Mouse (Mus musculus) lung, postnatal 14 days (tissue): ENCODE data around the gene Cdh5.

Experiments used
- DNase-seq: peaks from one replicate; pipeline ENCODE4 v3.0.0; 2021

Cdh5 gene

DNA sequence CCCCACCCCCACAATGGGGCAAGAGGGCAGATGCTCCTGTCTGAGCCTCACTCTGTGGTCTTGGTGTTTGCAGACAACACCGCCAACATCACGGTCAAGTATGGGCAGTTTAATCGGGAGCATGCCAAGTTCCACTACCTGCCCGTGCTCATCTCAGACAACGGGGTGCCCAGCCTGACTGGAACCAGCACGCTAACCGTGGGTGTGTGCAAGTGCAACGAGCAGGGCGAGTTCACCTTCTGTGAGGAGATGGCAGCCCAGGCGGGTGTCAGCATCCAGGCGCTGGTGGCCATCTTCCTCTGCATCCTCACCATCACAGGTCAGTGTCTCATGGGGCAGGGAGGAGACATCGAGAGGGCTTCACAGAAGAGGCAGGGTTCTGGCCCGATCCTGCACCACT, 39.2 kb downstream of the Cdh5 start:
- no peak for DNase-seq

- no peak for DNase-seq
Observed at GRCm38 (mm10) chr8:104142415-104142814, 41.0 kb downstream of the Cdh5 start.

- no peak for DNase-seq
Observed at GRCm38 (mm10) chr8:104143379-104143778, 42.0 kb downstream of the Cdh5 start.

- no peak for DNase-seq
Observed at GRCm38 (mm10) chr8:104144434-104145216, 43.2 kb downstream of the Cdh5 start.

DNA sequence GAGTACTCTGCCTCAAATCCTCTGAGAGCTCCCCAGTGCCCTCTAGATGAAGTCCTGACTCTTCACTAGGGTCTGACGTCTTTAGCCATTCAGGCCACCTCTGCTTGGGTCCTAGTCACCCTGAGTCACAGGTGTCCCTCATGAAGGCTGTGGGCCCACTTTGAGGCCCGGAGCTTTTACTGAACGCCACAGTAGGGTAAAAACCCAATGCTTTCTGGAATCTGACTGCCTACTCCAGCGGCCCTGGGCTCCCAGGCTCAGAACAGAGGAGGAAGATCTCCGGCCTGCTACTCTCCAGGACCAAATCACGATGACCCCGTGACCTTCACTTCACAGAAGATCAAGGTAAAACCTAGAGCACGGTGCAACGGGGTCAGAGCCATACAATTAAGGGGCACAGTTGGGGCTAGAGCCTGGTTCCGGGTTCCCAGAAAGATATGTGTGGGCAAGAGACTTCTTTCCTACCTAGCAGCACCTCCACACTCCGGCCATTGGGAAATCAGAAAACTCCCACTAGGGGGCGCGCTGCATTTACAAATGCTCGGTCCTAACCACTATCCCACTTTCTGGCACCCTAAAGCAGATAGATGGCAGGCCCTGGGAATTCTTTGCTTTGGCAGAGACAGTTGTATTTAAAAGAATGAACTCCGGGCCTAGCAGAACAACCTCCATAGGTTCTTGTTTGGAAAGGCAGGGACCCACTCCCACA, 44.7 kb downstream of the Cdh5 start:
- DNase-seq: peak; percentile 88

DNA sequence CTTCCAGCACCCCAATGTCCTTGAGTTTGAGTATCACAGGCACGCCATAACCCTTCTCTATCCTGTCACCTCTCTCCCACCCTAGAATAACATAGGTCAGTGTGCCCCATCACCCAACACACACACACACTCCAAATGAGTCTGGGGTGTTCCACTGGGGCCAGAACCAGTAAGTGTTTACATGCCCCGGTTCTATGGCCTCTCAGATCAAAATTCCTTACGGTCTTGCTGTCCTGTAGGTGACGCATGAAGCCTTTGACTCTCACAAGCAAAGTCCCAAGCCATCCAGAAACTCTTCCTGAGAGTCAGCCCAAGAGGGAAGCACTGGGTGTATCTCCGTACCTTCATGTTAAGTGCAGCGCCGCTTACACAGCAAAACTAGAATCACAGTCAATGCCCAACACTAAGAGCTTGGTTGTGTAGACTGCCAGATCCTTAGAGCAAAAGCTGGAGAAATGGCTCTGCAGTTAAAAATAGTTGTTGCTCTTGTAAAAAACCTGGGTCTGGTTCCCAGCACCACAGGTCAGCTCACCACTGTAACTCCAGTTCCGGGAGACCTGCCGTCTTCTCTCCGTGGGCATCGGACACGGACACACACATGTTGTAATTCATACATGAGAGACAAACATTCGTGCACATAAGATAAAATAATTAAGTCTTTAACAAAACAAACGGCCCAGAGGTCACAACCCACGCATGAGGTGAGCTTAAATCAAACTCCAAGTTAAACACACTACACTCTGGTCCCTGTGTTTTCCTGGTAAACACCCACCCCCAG, 45.5 kb downstream of the Cdh5 start:
- no peak for DNase-seq

GRCm38 (mm10) chr8:104147947-104148346, 46.5 kb downstream of the Cdh5 start:
- no peak for DNase-seq

DNA sequence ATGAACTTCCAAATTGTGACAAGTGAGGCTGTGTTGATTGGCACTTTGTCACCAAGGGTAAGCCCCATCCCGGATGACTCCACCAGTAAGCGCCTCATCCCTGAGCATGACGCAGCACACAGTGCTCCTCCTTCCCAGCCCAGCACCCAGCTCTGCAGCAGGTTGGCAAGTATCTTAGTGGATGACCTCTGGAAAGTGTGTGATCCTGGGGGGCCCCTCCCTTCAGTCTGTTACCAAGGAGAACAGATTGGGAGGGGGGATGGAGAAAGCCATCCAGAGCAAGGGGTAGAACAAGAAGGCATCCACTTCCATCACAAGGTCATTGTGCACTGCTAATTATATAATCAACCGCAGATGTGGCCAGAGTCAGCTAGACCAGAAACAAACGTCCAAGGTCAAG, 59.3 kb downstream of the Cdh5 start:
- no peak for DNase-seq

- DNase-seq: no peak
Observed at GRCm38 (mm10) chr8:104169461-104169860, 68.0 kb downstream of the Cdh5 start.

DNA sequence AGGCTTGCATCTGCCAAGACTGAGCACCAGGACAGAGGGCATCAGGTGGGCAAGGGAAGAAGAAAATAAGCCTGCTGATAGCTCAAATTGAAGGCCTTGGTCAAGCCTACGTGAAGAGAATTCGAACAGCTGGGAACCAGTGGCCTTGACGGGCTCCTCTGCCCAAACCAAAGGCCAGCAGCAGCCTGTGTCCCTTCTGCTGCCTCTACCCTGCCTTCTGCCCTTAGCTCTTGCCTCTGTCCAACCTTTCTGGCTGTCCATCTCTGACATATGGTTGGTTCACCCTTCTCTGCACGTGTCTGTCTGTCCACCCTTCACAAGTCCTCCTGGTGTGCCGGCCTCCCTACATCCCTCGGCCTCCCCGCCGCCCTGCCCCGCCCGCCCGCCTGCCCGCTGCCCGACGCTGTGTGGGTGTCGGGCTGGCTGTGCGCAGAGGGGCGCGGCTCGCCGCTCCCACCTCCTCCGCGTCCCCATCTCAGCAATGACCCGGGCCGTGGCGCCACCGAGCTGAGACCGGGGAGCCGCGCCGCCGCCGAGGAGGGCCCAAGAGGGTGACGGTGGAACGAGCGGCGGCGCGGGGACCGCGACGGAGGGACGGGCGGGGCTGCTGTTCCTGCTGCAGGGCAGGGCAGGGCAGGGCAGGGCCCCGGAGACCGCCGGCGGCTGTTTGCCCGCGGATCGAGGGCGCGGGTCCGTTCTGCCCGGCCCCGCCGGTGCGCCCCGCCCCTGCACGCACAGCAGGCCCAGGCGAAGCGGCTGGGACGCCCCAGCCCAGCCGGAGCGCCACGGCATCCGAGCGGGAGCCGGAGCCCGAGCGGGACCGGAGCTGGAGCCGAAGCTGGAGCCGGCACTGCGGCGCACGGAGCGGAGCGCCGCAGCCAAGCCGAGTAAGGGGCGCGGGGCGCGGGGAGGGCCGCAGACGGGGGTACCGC, 69.0 kb downstream of the Cdh5 start, which contains the start of gene Bean1:
Gene Bean1 (plus strand): TSS at position 325 of the 932 bp plus-strand sequence.
- peak; percentile 32 for DNase-seq

GRCm38 (mm10) chr8:104171050-104171620, 69.7 kb downstream of the Cdh5 start:
- DNase-seq: no peak

- no peak for DNase-seq
Observed at GRCm38 (mm10) chr8:104172420-104172819, 71.0 kb downstream of the Cdh5 start.

DNA sequence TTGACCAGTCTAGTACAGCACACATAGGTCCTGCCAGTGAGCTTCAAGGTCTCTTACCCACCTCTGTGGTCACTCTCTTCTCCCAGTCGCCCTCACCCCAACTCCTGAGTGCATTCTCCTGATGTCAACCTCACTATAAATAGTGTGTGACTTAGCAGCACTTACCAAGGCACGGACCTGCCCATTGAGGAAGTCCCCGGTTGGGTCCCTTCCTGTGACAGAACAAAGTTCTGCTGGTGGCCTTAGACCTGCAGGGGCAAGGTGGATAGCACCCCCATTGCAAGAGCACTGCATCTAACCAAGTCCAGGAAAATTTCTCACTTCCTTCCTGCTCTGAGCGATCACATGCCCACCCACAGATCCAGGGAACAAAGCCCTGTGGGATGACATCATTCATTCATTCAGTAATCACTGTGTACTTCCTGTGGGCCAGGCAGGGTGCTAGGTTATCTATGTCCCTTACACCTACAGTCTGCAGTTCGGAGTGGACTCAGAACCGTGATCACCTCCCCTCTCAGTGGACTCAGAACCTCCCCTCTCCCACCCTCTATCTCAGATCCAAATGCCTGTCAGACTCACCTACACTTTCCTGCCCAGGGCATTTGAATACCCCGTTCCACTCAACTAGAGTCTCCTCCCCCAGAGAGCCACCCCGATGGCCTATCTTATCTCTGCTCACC, 74.6 kb downstream of the Cdh5 start:
- DNase-seq: no peak

GRCm38 (mm10) chr8:104177054-104177453, 75.6 kb downstream of the Cdh5 start:
- no peak for DNase-seq

DNA sequence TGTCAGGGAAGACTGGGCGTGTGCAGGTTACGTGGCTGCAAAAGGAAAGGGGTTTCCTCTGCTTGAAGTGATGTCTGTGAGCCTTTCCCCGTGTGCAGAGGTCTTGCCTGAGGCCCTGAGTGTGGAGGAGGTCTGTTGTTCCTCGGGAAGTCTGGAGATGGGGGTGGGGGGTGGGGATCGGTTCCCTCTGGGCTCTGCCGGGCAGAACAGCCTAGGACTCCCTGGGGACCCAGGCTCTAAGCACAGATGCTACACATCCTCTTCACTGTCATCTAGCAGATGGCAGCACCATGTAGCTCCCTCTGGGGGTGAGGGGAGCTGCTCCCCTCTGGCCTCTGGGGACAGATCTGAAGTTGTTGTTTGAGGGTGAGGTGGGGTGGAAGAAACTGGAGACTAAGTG, 83.5 kb downstream of the Cdh5 start:
- no peak for DNase-seq

DNA sequence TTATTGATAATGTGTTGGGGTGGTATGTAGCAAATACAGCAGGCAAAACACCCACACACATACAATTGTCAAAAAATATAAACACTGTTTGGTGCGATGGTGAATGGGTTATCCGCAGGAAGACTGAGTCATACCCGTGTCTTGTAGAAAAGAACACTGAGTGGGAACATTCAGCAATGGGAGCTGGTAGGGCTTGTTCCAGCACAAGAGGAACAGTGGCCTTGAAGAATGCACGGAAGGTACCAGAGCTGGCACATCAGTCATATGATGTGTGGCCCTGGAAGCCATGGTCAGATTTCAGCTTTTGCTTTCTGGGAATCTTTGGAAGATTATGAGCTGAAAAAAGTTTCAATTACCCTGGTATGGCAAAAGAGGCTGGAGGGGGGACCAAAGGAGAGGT, 85.4 kb downstream of the Cdh5 start:
- DNase-seq: no peak

- no peak for DNase-seq
Observed at GRCm38 (mm10) chr8:104187622-104188021, 86.2 kb downstream of the Cdh5 start.

- DNase-seq: no peak
Observed at GRCm38 (mm10) chr8:104188459-104188858, 87.0 kb downstream of the Cdh5 start.

DNA sequence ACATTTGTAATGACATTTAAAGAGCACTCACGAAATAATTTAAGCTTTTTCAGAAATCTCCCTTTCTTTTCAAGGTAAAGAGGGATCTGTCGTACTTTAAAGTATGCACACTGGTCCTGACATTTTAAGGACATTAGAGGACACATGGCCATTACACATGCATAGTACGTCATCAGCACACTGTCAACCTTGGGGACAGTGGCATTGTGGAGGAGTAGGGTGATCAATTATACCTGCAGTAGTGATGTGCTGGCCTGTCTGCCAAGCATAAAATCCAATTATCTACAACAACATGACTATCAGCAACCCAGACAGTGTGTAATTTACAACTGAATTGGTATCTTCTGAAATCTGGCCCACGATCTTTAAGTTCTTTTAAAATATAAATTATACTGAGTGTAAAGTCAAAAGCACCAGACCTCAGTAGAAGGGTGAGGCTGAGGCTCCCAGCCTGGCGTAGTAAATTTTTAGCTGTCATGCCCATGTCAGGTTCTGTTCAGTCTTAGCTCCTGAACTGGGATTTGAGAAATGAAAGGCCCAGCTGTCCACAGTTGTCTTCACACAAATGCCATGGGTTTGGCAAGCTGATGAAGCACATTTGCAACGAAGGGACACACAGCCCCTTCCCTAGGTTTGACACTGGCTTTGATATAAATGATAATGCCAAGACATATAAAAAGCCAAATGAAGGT, 89.5 kb downstream of the Cdh5 start:
- DNase-seq: no peak

DNA sequence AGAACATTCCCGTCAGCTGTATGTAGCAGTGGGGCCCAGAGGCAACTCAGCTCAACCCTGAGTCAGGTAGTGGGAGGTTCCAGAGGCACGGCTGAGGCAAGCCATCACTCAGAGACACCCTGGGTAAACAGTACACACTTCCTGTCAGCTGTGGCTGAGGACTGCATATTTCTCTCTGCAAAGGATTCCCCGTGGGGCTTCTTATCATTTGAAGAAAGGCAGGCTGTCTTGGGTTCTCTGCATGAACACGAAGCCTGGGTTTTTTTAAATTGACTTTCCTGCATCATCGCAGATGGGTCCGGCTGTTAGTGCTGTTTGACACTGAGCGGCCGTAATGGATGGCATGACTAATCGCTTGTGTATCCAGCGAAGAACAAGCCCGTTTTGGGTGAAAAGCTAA, 90.1 kb downstream of the Cdh5 start:
- DNase-seq: peak; percentile 12
